Mouse (Mus musculus): Measurements from ENCODE around the gene Nit2. TPM values are rescaled to one million over a fixed set of nuclear protein-coding genes. Genes with fewer than 3 reads are reported as not detected.
"Not testable (repeated sequence)": the region's sequence is repeated elsewhere in the genome, so short reads cannot be mapped to it uniquely, and the experiment has no call there.

The Nit2 gene
- polyA plus RNA-seq, 1 experiment from 2014 or later, result 13.7 TPM

- peaks cover 64% of the 10 kb centered on the region for H3K36me3 ChIP-seq (ENCODE audit: inconsistent target)
- H3K79me2 ChIP-seq (ENCODE audit: inconsistent target), result no peaks in the 10 kb centered on the region; the same call in 1 of the 2 replicates
- 56% methylated on average over 7 of the region's 7 CpGs for WGBS (ENCODE audit: missing documents)
- 0 out of 2 replicates have a peak overlapping the region, but pooled peaks have one; percentile 4 for H3K27ac ChIP-seq
- no peak overlapping the region for H3K4me3 ChIP-seq (ENCODE audit: inconsistent target)
These were observed 9.1 kb upstream of the Nit2 start for GRCm38 (mm10) chr16:57176276-57176675.

GRCm38 (mm10) chr16:57175751-57176150 lies 8.6 kb upstream of the Nit2 start:
- WGBS (ENCODE audit: missing documents), result 96% methylated on average over 2 of the region's 2 CpGs

GRCm38 (mm10) chr16:57174480-57174879 lies 7.3 kb upstream of the Nit2 start:
- not testable (repeated sequence) for H3K4me3 ChIP-seq (ENCODE audit: inconsistent target); H3K79me2 ChIP-seq (ENCODE audit: inconsistent target); H3K27ac ChIP-seq
- H3K36me3 ChIP-seq (ENCODE audit: inconsistent target), result peaks cover 64% of the 10 kb centered on the region

More at GRCm38 (mm10) chr16:57175751-57176150, 8.6 kb upstream of the Nit2 start:
- no peaks in the 10 kb centered on the region; the same call in 1 of the 2 replicates for H3K79me2 ChIP-seq (ENCODE audit: inconsistent target)
- no peak overlapping the region for H3K4me3 ChIP-seq (ENCODE audit: inconsistent target)
- H3K27ac ChIP-seq, result 0 out of 2 replicates have a peak overlapping the region, but pooled peaks have one; percentile 4
- H3K36me3 ChIP-seq (ENCODE audit: inconsistent target), result peaks cover 64% of the 10 kb centered on the region

GRCm38 (mm10) chr16:57171570-57171969 lies 4.4 kb upstream of the Nit2 start:
- Histone ChIP-seq H3K36me3 (ENCODE audit: inconsistent target) (peaks cover 51% of the 10 kb centered on the region), H3K79me2 (ENCODE audit: inconsistent target) (no peaks in the 10 kb centered on the region), H3K4me3 (ENCODE audit: inconsistent target) (no peak overlapping the region), H3K27ac (no peak overlapping the region)
- 94% methylated on average over 6 of the region's 6 CpGs for WGBS (ENCODE audit: missing documents)

- Histone ChIP-seq H3K4me3 (ENCODE audit: inconsistent target) (no peak overlapping the region), H3K27ac (no peak overlapping the region), H3K36me3 (ENCODE audit: inconsistent target) (peaks cover 51% of the 10 kb centered on the region), H3K79me2 (ENCODE audit: inconsistent target) (no peaks in the 10 kb centered on the region)
- 97% methylated on average over 8 of the region's 8 CpGs for WGBS (ENCODE audit: missing documents)
These were observed 4.0 kb upstream of the Nit2 start for GRCm38 (mm10) chr16:57171161-57171560.

GRCm38 (mm10) chr16:57168236-57168635 lies 1.1 kb upstream of the Nit2 start:
- Histone ChIP-seq H3K79me2 (ENCODE audit: inconsistent target) (peaks cover 12% of the 10 kb centered on the region; the same call in 1 of the 2 replicates), H3K27ac (no peak overlapping the region), H3K36me3 (ENCODE audit: inconsistent target) (peaks cover 36% of the 10 kb centered on the region), H3K4me3 (ENCODE audit: inconsistent target) (no peak overlapping the region)
- 91% methylated on average over 4 of the region's 4 CpGs for WGBS (ENCODE audit: missing documents)

- WGBS (ENCODE audit: missing documents), result 26% methylated on average over 5 of the region's 5 CpGs
- peaks cover 31% of the 10 kb centered on the region for H3K36me3 ChIP-seq (ENCODE audit: inconsistent target)
These were observed 372 bp upstream of the Nit2 start for GRCm38 (mm10) chr16:57167514-57167912.

GRCm38 (mm10) chr16:57166086-57166485 lies 1.1 kb downstream of the Nit2 start:
- Histone ChIP-seq H3K36me3 (ENCODE audit: inconsistent target) (peaks cover 26% of the 10 kb centered on the region; the same call in 1 of the 2 replicates), H3K27ac (peak overlapping the region; percentile 45; the same call in 1 of the 2 replicates), H3K79me2 (ENCODE audit: inconsistent target) (peaks cover 12% of the 10 kb centered on the region; the same call in 1 of the 2 replicates), H3K4me3 (ENCODE audit: inconsistent target) (peak overlapping the region; percentile 58)
- WGBS (ENCODE audit: missing documents), result 89% methylated on average over 5 of the region's 6 CpGs

More at GRCm38 (mm10) chr16:57167514-57167912, 372 bp upstream of the Nit2 start:
- Histone ChIP-seq H3K27ac (no peak overlapping the region), H3K79me2 (ENCODE audit: inconsistent target) (peaks cover 12% of the 10 kb centered on the region; the same call in 1 of the 2 replicates), H3K4me3 (ENCODE audit: inconsistent target) (peak overlapping the region; percentile 58)

- Histone ChIP-seq H3K27ac (no peak overlapping the region), H3K4me3 (ENCODE audit: inconsistent target) (no peak overlapping the region), H3K79me2 (ENCODE audit: inconsistent target) (peaks cover 12% of the 10 kb centered on the region; the same call in 1 of the 2 replicates), H3K36me3 (ENCODE audit: inconsistent target) (peaks cover 28% of the 10 kb centered on the region; the same call in 1 of the 2 replicates)
- WGBS (ENCODE audit: missing documents), result 97% methylated on average over 5 of the region's 5 CpGs
These were observed 2.0 kb downstream of the Nit2 start for GRCm38 (mm10) chr16:57165157-57165556.

GRCm38 (mm10) chr16:57163694-57164093 lies 3.4 kb downstream of the Nit2 start:
- Histone ChIP-seq H3K4me3 (ENCODE audit: inconsistent target) (no peak overlapping the region), H3K36me3 (ENCODE audit: inconsistent target) (peaks cover 33% of the 10 kb centered on the region; the same call in 1 of the 2 replicates), H3K79me2 (ENCODE audit: inconsistent target) (peaks cover 12% of the 10 kb centered on the region; the same call in 1 of the 2 replicates), H3K27ac (no peak overlapping the region)
- 82% methylated on average over 1 of the region's 1 CpGs for WGBS (ENCODE audit: missing documents)

GRCm38 (mm10) chr16:57162841-57163240 lies 4.3 kb downstream of the Nit2 start:
- Histone ChIP-seq H3K36me3 (ENCODE audit: inconsistent target) (peaks cover 34% of the 10 kb centered on the region; the same call in 1 of the 2 replicates), H3K79me2 (ENCODE audit: inconsistent target) (peaks cover 12% of the 10 kb centered on the region; the same call in 1 of the 2 replicates), H3K27ac (no peak overlapping the region), H3K4me3 (ENCODE audit: inconsistent target) (no peak overlapping the region)
- WGBS (ENCODE audit: missing documents), result 83% methylated on average over 5 of the region's 5 CpGs

- H3K36me3 ChIP-seq (ENCODE audit: inconsistent target), result peaks cover 63% of the 10 kb centered on the region
- WGBS (ENCODE audit: missing documents), result 90% methylated on average over 7 of the region's 7 CpGs
These were observed 7.3 kb downstream of the Nit2 start for GRCm38 (mm10) chr16:57159835-57160234.

GRCm38 (mm10) chr16:57157728-57158127 lies 9.4 kb downstream of the Nit2 start:
- no peak overlapping the region for H3K4me3 ChIP-seq (ENCODE audit: inconsistent target)
- 90% methylated on average over 4 of the region's 4 CpGs for WGBS (ENCODE audit: missing documents)
- peaks cover 80% of the 10 kb centered on the region for H3K36me3 ChIP-seq (ENCODE audit: inconsistent target)
- no peak overlapping the region for H3K27ac ChIP-seq
- no peaks in the 10 kb centered on the region for H3K79me2 ChIP-seq (ENCODE audit: inconsistent target)

More at GRCm38 (mm10) chr16:57159835-57160234, 7.3 kb downstream of the Nit2 start:
- no peak overlapping the region for H3K27ac ChIP-seq
- H3K79me2 ChIP-seq (ENCODE audit: inconsistent target), result no peaks in the 10 kb centered on the region; the same call in 1 of the 2 replicates
- H3K4me3 ChIP-seq (ENCODE audit: inconsistent target), result no peak overlapping the region

GRCm38 (mm10) chr16:57157076-57157475 lies 10.1 kb downstream of the Nit2 start:
- no peaks in the 10 kb centered on the region for H3K79me2 ChIP-seq (ENCODE audit: inconsistent target)
- H3K4me3 ChIP-seq (ENCODE audit: inconsistent target), result no peak overlapping the region
- H3K27ac ChIP-seq, result no peak overlapping the region
- H3K36me3 ChIP-seq (ENCODE audit: inconsistent target), result peaks cover 87% of the 10 kb centered on the region
- WGBS (ENCODE audit: missing documents), result 83% methylated on average over 4 of the region's 4 CpGs

GRCm38 (mm10) chr16:57155899-57156298 lies 11.2 kb downstream of the Nit2 start:
- Histone ChIP-seq H3K4me3 (ENCODE audit: inconsistent target) (no peak overlapping the region), H3K79me2 (ENCODE audit: inconsistent target) (no peaks in the 10 kb centered on the region), H3K27ac (no peak overlapping the region), H3K36me3 (ENCODE audit: inconsistent target) (peaks cover 83% of the 10 kb centered on the region)

GRCm38 (mm10) chr16:57151437-57151836 lies 15.7 kb downstream of the Nit2 start:
- peaks cover 74% of the 10 kb centered on the region for H3K36me3 ChIP-seq (ENCODE audit: inconsistent target)
- H3K27ac ChIP-seq, result no peak overlapping the region
- no peak overlapping the region for H3K4me3 ChIP-seq (ENCODE audit: inconsistent target)
- H3K79me2 ChIP-seq (ENCODE audit: inconsistent target), result no peaks in the 10 kb centered on the region
- WGBS (ENCODE audit: missing documents), result 100% methylated on average over 3 of the region's 4 CpGs

All from macrophage (primary cell).